Mouse (Mus musculus) thymus, postnatal 0 days (tissue): ENCODE data around the gene Tlk1. TPM values are rescaled to one million over a fixed set of nuclear protein-coding genes. Genes with fewer than 3 reads are reported as not detected.

Experiments
- DNase-seq: peaks from one replicate; pipeline ENCODE4 v3.0.0-alpha.2; 2015; ENCODE audit warnings: low spot score
- polyA plus RNA-seq: library from polyadenylated mRNA; unstranded; fragments of >200 nt; fragmentation: Nextera tagmentation; extraction: Ambion mirVana; gene quantifications from 2 replicates; pipeline ENCODE4 v1.2.1, GENCODE M21; 2015

Tlk1 gene
- polyA plus RNA-seq, 1 experiment from 2014 or later: 45.3 TPM

DNA sequence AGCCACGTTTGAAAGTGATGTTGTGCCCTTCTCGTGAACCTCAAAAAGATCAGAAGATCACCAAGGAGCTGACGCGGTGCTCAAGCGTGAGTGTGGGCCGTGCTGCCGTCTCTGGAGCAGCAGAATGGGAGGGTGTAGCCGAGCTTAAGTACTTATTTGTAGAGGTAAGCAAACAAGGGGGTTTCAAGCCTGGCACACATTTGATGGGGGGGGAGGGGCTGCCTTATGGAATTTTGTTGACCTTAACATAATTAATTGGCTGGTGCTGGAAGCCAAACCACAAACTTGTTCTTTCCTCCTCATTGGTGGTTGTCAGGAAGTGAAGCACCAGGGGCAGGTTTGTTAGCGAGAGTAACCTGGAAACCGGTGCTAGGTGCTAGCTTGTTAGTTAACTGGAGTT is 129.8 kb downstream of the Tlk1 start:
- DNase-seq: no peak

DNA sequence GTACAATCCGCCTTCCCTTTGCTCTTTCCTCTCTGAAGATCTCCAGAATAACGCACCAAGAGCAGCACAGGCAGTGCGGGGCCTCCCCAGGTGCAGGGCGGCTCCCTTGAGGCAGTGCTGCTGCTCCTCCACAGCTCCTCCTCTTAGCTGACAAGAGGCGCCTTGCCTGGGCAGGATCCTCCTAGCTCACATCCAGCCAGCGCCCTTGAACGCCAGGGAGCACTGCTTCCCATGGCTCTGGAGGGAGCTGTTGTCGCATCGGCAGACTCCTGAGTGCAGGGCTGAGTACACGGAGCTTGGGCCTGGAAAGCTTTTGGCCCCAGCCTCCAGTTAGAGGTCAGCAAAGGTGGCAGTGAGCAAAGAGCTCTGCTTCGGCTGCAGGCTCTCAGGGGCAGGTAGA is 135.3 kb downstream of the Tlk1 start:
- DNase-seq: no peak

DNA sequence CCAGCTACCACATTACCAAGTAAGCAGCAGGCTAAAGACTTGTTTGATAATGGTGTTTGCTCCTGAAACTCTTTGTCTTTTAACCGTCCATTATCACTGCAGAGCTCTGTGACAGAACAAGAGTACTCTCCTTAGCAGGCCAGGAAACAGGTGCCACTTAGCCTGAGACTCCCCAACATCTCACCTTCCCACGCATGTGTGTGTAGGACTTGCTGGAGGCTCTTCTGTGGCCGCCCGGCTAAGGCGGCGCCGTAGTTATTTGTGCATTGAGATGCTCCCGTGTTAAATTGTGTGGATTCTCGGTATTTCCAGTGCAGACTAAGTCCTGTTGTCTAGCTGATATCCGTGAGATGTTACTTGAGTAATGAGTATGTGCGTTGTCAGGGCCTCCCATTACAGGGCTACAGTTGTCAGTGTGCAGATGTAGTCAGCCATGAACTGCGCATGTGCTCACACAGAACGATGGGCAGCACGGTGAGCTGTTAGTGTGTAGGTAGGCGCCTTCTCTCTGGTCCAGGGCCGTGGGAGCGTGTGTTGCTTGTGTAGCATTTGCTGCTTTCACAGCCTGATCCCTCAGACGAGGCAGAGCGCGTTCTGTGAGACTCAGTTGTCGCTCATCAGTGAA is 137.0 kb downstream of the Tlk1 start:
- DNase-seq: no peak

DNA sequence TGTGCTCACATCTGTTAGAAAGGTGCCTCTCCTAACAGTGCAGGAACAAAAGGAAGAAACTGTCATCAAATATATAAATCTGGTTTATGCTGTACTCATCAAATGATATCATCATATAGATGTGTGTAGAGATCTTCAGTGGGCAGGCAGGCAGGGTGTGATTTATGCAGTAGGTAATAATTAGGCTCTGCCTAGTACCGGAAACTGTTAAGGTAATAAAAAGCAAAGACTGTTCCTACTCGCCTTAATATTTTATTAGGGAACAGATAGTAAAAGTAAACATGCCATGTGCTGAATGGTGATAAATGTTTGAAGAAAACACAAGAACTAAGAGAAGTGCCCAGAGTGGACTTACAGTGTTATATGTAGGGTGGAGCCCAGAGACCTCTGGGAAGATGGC is 143.2 kb downstream of the Tlk1 start:
- DNase-seq: no peak

DNA sequence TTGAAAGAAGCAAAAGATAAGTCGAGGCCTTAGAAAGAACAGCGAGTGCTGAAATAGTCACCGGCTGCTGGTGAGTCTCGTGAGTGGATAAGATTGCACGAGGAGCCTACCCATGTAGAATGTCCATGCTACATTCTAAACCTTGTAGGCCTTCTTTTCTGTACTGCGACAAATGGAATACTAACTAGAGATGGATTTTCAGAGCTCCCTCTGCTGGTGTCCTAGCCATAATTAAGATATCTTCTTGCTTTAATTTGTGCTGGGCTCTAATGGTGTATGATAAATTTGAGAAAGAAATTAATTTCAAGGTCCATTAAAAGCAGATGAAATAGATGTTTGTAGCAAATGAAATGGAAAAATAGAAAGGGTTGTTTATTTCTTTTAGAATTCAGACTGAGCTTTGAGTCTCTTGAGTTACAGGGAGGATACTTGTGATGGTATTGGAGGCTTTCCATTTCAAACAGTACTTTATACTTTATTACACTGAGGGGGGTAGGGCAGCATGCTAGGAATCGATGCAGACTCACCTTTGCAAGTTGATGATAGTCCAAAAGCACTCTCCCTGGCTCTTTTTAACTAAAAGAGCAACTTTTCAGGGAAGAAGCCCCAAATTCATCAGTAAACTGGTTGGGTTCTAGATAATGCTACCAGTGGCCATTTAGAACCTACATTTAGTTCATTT is 151.9 kb downstream of the Tlk1 start:
- no peak for DNase-seq

DNA sequence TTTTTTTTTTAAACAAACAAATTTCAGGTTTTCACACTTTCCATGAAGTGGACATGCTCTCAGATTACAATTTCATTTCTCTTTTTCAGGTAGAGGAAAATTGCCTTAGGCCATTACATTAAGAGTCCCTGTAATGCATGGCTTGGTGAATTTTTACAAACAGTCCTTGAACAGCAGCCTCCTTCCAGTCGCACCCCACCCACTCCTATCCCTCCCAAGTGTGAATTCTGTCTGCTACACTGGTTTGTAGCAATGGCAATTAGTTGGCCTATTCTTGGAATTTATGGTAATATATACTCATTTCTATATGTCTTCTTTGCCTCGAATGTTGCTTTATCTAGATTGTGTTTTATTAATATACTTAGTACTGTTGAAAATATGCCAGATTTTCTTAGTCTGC is 153.1 kb downstream of the Tlk1 start:
- DNase-seq: no peak

DNA sequence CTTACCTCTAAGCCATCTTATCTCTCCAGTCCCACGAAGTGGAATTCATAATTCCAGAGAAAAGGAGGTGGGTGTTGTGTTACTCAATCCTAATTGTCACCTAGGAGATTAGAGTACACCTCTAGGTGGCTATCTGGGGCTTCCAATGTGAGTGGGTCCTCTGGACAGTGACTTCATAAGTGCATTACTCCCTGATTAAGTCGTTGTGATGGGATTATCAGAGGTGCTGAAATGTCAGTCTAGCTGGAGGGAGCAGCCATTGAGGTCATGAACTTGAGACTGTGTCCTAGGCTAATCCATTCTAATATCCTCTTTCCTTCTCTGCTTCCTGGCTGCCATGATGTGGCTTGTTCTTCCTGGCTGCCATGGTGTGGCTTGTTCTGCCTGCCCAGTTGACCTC is 155.6 kb downstream of the Tlk1 start:
- no peak for DNase-seq

DNA sequence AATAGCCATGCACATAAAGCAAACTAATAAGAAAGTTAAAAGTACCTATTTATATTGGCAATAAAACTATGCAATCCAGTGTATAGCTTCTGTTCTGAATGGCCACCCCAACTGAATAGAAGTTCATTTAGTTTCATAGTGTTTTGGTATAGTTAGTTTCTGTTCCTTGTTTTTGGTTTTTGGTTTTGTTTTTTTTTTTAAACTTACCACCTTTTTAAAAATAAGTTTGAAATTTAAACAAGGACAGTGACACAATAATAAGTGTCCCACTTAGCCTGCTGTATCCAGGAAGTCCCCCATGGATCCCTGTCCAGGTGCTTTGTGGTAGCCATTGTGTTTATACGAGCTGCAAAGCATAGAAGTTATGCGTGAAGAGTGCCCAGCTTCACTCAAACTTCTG is 156.3 kb downstream of the Tlk1 start:
- DNase-seq: no peak

DNA sequence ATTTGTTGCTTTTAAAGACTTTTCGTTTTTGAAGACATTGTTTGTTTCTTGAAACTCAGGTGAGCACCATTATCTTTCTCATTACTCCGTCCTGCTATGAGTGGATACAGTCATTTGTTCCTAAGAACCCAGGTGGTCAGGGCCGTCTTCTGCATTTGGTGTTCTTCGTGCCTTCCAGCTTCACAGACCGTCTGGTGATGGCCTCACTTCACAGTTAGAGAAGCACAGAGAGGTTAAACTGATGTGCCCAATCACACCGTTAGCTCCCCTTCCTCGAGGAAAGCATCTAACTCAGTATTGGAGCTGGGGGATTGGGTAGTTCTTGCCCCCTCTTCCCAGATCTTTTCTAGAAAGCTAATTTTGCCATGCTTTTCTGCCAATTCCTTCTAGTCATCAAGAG is 158.5 kb downstream of the Tlk1 start:
- DNase-seq: no peak

DNA sequence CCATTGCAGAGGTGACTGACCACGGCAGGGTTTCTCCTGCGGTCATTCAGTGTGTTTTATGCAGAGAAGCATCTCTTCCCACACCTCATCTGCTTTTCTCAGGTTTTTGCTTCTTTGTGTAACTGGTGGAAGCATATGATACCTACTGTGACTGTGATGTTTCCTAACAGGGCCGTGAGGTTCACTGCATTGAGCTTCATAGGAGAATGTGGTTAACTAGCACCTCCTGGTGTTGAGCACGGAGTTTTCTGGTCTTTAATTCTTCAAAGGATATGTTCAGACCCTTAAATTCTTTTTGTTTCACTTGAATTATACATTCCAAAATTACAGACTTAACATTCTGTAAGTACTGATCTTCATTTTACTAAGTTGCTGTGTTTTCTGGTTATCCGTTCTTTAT is 161.8 kb downstream of the Tlk1 start:
- peak; percentile 61 for DNase-seq

Other genes with a start within 250 kb of the Tlk1 start
- 119 and 121 TPM in 2 replicates for gene Gorasp2, start 164.2 kb downstream of the Tlk1 start, polyA plus RNA-seq
- 3.0 and 3.6 TPM in 2 replicates for gene Gm26558, start 163.6 kb downstream of the Tlk1 start, polyA plus RNA-seq
- gene Dcaf17, start 229.6 kb upstream of the Tlk1 start, polyA plus RNA-seq: 41.0 and 47.7 TPM in 2 replicates
- gene Mettl8, start 229.9 kb upstream of the Tlk1 start, polyA plus RNA-seq: 23.7 and 25.4 TPM in 2 replicates